ENCODE assay signal across 8 mouse cellular contexts in genomic region chr16:32165281-32165821, GRCm38 (mm10). TPM values are rescaled to one million over a fixed set of nuclear protein-coding genes. Genes with fewer than 3 reads are reported as not detected.
A peak's percentile ranks its signal among the peaks of the same experiment; 100 is the strongest.
DNase-seq lines count a peak whose midpoint lies in the region; ATAC-seq lines count a peak whose summit lies in the region.

Gene Nrros (minus strand): TSS chr16:32165594.

- no peaks in the 10 kb centered on the region for H3K36me3 ChIP-seq in intestine, embryonic 14.5 days (ENCODE audit: control insufficient read depth, insufficient read depth, low read length)
- no peaks in the 10 kb centered on the region for H3K36me3 ChIP-seq in limb, embryonic 15.5 days
- no peaks in the 10 kb centered on the region for H3K36me3 ChIP-seq in midbrain, embryonic 15.5 days (replicated peaks)

- 0 out of 2 replicates have a peak, but pooled peaks cover 3% of the 10 kb centered on the region for H3K27me3 ChIP-seq in intestine, embryonic 14.5 days (replicated peaks; ENCODE audit: control insufficient read depth, insufficient read depth, low read length)
- no peaks in the 10 kb centered on the region; the same call in 1 of the 2 replicates for H3K27me3 ChIP-seq in limb, embryonic 15.5 days
- peaks cover 3% of the 10 kb centered on the region; the same call in 1 of the 2 replicates for H3K27me3 ChIP-seq in midbrain, embryonic 15.5 days (replicated peaks)

- H3K4me1 ChIP-seq in intestine, embryonic 14.5 days (replicated peaks; ENCODE audit: control insufficient read depth, insufficient read depth, low read length) = peaks cover 4% of the 10 kb centered on the region; the same call in 1 of the 2 replicates
- H3K4me1 ChIP-seq in limb, embryonic 15.5 days = peaks cover 8% of the 10 kb centered on the region
- H3K4me1 ChIP-seq in midbrain, embryonic 15.5 days = peaks cover 7% of the 10 kb centered on the region

- DNase-seq in kidney, adult 18-20 months = peak; percentile 49
- no peak for DNase-seq in kidney, adult 11 months
- peak; percentile 75 for DNase-seq in cerebellum, postnatal 14 days
- peak; percentile 63 to 65 for DNase-seq in frontal cortex, postnatal 36 days (ENCODE audit: low spot score in 2 of 2)
- DNase-seq in intestine, embryonic 14.5 days (ENCODE audit: low spot score) = peak; percentile 66
- peak; percentile 74 to 86 for DNase-seq in spleen, postnatal 4 days (ENCODE audit: low spot score in 2 of 2)

- 2% methylated on average over 25 of the region's 25 CpGs for WGBS in intestine, embryonic 14.5 days
- WGBS in limb, embryonic 15.5 days = under 1% methylated on average over 25 of the region's 25 CpGs
- WGBS in midbrain, embryonic 15.5 days = 4% methylated on average over 25 of the region's 25 CpGs

- no peak within 1 kb of the TSS for H3K27ac ChIP-seq in intestine, embryonic 14.5 days (ENCODE audit: low read depth)
- H3K27ac ChIP-seq in limb, embryonic 15.5 days = no peak within 1 kb of the TSS
- H3K27ac ChIP-seq in midbrain, embryonic 15.5 days = no peak within 1 kb of the TSS

- peak within 1 kb of the TSS; percentile 31 for H3K4me3 ChIP-seq in intestine, embryonic 14.5 days (ENCODE audit: low read depth, low read length)
- peak within 1 kb of the TSS; percentile 36 for H3K4me3 ChIP-seq in limb, embryonic 15.5 days
- H3K4me3 ChIP-seq in midbrain, embryonic 15.5 days = peak within 1 kb of the TSS; percentile 34

- peak within 1 kb of the TSS; percentile 55 for H3K4me2 ChIP-seq in intestine, embryonic 14.5 days (ENCODE audit: low read length)
- H3K4me2 ChIP-seq in limb, embryonic 15.5 days = peak within 1 kb of the TSS; percentile 63
- peak within 1 kb of the TSS; percentile 62 for H3K4me2 ChIP-seq in midbrain, embryonic 15.5 days

- peak within 1 kb of the TSS; percentile 11; the same call in 1 of the 2 replicates for H3K9ac ChIP-seq in intestine, embryonic 14.5 days (ENCODE audit: low read length)
- 0 out of 2 replicates have a peak within 1 kb of the TSS, but pooled peaks have one; percentile 35 for H3K9ac ChIP-seq in limb, embryonic 15.5 days
- peak within 1 kb of the TSS; percentile 23; the same call in 1 of the 2 replicates for H3K9ac ChIP-seq in midbrain, embryonic 15.5 days

- ATAC-seq in intestine, embryonic 14.5 days (replicated peaks; ENCODE audit: low FRiP score, low TSS enrichment, low read depth) = 0 out of 2 replicates have a peak, but pooled peaks have one; percentile 43
- ATAC-seq in limb, embryonic 15.5 days (ENCODE audit: insufficient number of reproducible peaks, low FRiP score, low TSS enrichment, low read depth) = no peak
- no peak for ATAC-seq in midbrain, embryonic 15.5 days (replicated peaks)

- H3K9me3 ChIP-seq in intestine, embryonic 14.5 days (ENCODE audit: control insufficient read depth, low read length) = no peaks in the 10 kb centered on the region
- H3K9me3 ChIP-seq in limb, embryonic 15.5 days = no peaks in the 10 kb centered on the region
- no peaks in the 10 kb centered on the region for H3K9me3 ChIP-seq in midbrain, embryonic 15.5 days

RNA-seq across cellular contexts. Expression of gene Nrros, which starts in this region (rescaled TPM):
- 15.7 and 17.3 TPM in 2 replicates for polyA plus RNA-seq in intestine, embryonic 14.5 days (2014; fragmentation: Nextera tagmentation; extraction: Ambion mirVana)
- 21.3 and 23.0 TPM in 2 replicates for polyA plus RNA-seq in limb, embryonic 15.5 days (2015; fragmentation: Nextera tagmentation; extraction: Ambion mirVana)
- 8.4 and 8.6 TPM in 2 replicates for polyA plus RNA-seq in midbrain, embryonic 15.5 days (2015; fragmentation: Nextera tagmentation; extraction: Ambion mirVana)
